Mouse (Mus musculus): ENCODE data around the gene Banf2.

Gene Banf2

DNA sequence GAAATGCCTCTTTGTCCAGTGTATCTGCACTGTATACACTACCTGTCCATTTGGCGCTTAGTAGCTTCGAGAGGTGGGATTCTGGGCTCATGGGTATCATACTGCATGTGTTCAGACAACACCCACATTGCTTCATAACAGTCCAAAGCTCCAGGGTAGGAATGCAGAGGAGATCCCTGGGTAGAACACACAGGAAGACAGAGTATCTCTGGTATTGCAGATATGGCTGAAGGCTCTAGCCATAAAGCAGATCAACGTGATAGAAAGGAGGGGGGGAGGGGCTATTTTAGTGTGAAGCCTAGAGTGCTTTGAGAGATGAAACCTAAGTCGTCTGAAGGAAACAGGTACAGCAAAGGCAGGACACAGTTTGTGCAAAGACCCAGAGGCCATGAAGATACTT, 6.4 kb upstream of the Banf2 start:
- DNase-seq = no peak

DNA sequence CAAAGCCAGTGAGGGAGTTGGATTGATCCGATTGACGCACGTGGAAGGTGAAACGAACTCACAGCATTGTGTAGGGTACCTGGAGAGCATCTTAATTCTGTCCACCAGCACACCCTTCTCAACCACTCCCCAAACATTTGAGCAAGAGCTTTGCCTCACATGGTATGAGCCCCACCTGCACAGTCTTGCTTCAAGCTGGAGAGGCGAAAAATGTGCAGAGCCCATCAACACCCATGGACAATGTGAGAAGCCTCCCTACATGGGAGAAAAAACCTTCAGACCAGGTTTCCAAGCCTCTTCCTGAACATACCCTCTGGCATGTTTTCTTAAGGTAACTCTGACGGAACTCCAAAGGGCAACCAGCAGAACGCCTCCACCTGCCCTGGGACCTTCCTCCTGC, 2.1 kb upstream of the Banf2 start:
- DNase-seq = no peak

DNA sequence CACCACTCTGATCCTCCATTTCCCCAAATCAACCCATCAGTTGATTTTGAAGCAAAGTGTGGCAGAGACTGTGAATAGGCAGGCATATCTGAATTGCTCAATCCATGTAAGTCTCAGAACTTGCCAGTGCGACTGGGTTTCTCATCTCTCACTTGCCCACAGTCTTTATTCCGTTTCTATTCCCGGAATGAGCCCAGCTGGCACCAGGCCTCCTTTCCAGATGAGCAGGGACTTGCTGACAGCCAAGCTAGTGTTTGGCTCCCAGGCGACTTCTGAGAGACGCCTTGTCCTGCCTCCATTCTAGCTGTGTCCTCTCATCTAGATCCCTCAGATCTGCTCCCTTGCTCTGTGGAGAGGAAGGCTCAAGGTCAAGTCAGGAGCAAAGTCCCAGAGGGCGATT, 11.9 kb downstream of the Banf2 start:
- peak; percentile 23 for DNase-seq

DNA sequence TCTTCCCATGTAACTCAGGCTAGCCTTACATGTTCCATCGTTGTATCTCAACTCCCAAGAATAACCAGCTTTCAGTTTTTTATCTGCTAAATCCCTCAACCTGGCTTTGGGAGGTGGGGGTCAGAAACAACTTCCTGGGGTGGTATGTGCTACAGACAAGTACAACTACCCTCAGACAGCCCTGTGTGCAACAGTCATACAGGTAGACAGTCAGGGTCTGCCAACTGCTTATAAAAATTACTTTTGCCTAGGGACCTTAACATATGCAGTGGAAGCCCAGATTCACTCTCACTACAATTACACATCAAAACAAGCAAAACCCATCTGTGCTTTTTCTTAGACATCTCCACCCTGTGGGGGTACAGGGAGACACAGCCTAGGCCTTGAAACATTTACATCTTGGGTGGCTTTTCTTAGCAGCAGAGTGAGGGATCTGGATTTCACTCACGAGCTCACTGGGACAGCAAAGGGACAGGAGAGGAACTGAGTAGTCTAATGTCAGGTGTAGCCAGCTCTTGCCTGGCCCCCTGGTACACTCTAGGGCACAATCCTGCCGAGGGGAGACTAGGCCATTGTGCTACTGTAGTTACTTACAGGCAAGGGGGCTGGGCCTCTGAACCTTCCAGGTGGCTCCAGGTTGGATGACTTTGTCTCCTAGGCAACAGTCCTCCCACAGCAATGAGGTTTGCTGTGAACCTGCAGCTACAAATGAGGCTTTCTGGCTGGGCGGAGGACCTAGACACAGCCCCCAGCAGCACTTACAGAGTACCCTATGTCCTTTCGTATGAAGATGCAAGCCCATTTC, 13.1 kb downstream of the Banf2 start:
- DNase-seq = no peak

DNA sequence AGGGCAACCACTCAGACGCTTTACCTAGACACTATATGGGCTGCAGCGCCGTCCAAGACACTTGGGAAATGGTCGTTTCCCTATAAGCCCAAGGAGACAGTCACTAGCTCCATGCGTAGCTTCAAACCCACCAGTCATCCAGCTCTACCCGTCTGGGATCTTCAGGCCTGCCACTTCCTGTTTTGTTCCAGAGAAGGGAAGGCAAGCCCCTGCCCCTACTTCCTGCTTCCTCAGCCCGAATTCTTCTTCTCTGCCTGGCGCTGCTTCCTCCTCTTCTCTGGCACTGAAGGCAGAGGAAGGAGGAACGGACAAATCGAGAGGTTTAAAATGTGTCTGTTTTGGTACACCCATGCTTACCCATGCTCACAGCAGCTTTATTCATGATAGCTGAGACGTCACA, 14.1 kb downstream of the Banf2 start:
- DNase-seq = no peak

DNA sequence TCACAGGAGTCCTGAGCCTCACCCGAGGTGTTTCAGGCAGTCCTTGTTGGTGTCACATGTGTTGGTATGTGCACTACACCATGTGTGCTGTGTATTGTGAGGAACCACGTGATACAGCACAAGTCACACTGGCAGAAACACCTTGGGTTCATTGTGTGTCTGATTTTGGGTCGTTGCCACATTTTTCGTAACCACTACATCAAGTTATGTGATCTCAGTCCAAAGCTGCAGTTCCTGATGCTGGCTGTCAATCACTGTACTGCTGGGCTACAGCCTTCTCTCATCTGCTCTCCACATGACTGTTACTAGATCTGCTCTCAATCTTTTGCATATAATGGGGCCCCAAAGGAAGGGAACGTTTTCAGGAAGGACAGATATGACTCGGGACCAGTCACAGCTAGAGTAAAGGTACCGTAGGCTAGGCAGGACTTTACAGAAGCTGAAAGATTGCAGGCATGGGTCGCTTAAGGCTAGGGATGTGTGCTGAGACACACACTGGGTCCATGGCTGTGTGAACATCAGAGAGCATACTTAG, 17.4 kb downstream of the Banf2 start:
- no peak for DNase-seq

DNA sequence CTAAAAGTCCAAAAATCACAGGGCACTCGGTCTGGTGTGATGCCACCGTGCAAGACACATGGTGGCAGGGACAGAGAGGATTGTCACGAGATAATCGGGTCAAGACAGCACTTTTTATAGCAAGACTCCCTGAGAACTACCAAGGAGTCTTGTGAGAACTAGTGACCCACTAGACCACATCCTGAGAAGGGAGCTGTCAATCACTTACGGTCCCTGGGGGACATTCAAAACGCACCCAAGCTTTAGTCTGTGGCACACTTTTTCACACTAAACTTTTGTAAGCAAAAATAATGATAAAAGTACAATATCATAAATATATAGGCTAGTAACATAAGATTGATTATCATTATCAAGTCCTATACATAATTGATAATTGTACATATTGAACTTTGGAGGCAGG, 18.0 kb downstream of the Banf2 start:
- DNase-seq = no peak

DNA sequence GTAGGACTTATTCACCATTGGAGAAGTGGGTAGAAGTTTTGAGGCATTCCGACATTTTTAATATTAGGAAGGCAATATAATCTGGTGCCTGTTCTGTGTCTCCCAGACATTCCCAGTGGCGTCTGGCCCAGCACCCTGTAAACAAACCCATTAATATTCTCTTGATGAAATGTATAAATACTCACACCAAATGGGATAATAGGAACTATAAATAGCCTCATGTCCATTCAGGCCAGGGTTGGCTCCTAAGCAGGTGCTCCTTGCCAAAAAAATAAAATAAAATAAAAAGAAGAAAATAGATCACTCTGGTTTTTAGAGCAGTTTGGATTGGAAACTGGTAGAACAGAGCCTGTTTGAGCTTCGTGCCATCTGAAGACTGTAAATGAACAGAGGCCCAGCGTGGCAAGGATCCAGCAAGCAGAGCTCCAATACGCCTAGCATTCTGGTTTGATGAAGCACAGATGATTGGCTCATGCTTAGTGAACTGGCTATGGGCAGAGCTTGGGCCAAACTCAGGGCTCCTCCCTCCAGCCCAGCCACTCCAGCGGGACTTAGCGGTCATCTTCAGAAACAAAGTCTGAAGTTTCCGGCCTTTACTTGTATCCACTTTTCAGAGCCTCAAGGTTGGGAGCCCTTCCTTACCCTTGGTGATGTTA, 19.7 kb downstream of the Banf2 start:
- peak; percentile 45 for DNase-seq

DNA sequence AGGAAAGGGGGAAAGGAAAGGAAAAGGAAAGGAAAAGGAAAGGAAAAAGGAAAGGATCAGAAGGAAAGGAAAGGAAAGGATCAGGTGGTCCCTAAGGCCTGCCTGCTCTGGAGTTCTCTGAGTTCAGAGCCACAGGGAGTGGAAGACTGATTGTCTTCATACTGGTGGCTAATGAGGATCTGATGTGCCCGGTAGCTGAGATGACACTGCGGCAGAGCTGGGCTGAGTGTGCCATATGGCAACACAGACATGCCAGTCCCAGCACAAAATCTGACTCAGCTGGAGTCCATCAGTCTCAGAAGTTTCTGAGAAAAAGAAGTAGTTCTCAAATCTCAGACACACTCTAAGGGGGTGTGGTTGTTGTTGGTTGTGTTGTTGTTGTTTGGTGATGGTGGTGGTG, 24.9 kb downstream of the Banf2 start:
- DNase-seq = no peak

DNA sequence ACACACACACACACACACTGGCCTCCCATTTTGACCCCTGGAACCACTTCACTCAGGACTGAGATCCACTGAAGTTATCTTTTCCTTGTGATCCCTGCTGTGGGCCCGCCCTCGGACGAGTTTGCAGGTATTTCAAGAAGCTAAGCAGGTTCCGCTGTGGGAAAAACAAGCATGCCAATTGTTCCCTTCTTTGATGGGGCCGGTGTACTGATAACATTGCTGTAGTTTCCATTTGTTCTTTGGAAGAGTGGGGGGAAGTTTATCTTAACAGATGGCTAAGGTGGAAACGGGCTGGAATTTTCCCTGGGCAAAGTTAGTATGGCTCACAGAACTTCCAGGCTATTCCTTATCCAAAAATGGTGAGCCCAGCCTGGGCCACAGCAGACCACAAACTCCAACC, 28.8 kb downstream of the Banf2 start:
- no peak for DNase-seq

DNA sequence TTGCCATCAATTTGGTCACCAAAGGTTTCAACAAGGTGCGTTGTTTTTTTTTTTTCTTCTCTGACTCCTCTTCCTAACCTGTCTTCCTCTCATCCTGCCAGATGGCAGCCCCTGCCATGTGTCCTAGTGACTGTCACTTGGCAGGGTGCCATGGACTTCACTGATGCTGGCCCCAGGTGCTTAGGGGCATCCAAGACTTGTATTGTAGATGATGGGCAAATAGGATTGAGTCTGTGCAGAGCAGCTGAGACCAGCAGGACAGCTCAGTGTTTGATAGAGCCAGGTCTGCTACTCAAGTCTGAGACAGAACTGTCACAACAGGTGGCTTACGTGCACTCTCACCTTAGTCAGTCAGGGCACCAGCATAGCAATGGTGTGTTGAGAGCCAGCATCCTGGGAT, 32.6 kb downstream of the Banf2 start:
- peak; percentile 42 for DNase-seq

DNA sequence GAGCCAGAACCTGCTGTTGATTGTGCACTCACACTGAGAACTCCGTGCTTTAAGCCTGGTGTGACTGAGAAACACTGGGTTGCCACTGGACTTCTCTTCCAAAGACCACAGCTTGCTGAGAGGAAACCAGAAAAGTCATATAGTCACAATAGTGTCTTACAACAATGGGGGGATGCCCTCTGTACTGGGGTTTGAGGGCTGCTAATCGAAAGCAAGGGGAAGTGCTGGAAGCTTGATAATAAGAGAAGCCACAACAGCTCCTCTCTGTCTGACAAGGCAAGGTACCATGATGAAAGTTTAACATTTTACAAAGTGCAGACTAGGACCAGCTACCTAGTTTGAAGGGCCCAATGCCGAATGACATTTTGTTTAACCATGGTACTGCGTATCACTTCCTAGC, 36.8 kb downstream of the Banf2 start:
- no peak for DNase-seq

DNA sequence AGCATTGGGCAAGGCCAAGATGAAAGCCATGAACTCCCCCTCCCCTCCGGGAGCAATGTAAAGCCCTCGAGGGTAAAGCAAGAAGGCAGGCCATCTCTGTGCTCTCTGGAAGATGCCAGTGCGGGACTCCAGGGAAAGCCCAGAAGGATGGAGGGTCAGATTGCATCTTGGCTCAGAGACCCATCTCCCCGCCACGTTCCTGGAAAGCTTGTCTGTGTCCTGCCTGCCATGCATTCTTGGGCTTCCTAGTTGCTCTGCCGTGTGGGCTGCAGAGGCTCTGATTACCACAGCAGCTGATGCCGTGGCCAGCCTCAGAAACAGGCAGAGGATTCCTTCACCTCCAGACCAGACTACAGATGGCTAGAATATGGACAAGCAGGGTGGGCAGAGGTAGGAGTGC, 37.6 kb downstream of the Banf2 start:
- DNase-seq = no peak

DNA sequence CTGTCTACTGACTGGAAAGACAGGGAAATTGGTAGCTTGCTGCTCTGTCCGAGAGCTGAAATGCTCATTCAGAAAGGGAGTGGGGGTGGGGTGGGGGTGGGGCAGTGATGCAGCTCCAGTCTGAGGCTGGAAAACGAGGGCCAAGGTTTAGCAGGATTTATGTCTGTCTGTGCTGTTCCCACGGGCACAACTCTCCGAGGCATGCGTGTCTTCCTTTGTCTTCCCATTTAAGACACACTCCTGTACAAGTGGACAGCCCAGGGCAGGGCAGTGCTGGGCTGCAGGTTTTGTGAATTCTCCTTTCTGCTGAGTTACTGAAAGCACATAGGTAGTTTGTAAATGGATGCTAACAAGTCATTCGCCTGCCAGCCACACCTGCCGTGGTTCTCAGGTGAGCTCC, 39.8 kb downstream of the Banf2 start:
- DNase-seq = no peak

DNA sequence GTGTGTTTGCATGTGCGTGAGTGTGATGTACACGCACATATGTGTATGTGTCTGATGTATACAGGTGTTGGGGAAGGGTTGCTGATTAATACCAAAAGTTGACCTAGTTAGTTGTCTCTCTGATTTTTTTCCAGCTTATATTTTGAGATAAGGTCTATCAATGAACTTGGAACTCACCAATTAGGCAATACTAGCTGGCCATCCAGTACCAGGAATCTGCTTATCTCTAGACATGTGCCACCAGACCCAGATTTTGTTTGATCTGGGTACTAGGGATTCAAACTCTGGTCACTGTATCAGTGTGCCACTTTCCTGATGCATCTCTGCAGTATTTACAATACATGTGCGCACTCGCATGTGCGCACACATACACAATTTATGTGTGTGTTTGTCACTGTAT, 41.2 kb downstream of the Banf2 start:
- DNase-seq = no peak

DNA sequence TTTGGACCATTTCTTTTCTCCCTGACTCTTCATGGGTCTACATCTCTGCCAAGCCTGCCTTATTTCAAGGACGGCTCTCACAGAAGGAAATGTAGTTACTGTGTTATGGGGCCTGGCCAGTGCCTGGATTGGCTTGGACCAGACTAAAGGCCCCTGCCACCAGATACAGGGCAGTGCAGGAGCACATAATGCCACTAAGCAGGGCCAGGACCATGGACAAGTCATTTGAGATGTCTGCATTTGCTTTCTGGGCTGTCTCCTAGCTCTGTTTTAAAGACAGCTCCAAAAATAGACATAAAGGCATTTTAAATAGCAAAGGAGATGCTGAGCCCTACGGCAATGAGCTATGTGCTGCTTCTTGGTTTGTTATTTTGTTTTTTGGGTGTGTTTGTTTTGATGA, 43.8 kb downstream of the Banf2 start:
- no peak for DNase-seq

DNA sequence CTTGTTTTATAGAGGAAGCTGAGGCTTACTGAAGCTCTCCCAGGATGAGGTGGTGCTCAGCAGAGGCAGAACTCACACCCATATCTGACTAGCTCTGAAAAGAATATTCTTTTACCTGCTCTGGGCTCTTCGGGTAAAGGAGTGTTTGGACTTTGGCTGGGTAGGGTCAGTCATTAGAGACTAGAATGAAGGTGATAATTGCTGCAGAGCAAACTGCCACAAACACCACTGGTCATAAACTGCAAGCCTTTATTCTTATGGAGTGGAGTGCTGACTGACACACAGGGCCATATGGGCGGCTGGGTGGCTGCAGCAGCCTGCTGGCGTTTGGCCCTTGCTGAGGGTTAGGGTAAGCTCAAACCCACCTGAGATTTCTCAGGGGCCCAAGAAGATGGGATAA, 46.0 kb downstream of the Banf2 start:
- DNase-seq = no peak

DNA sequence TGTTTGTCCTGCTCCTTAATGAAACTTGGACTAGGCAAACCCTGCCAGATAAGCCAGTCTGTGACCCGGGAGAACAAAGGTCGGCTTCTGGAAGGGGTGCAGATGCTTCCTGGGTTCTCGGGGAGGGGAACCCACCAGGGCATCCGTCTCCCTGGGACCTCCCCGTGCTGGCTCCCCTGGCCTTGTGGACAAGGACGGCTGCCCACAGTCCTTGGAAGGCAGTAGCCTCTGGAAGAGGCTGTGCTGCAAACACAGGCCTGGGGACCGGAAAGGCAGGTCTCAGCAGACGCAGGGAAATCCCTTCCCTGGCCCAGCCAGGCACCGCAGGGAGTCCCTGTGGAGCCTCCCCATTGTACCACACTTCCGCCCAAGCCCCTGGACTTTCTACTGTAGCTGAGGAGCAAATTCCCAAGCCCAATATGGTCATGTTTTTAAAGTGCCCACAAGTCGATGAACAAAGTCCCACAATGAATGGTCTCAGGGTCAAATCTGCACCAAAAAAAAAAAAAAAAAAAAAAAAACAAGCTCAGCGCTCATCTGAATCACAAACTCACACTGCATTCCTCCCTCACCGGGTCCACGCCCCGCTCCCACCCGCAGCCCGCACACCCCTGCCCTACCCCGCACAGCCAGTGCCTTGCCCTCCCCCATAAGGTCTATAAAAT, 53.5 kb downstream of the Banf2 start:
- DNase-seq = no peak

DNA sequence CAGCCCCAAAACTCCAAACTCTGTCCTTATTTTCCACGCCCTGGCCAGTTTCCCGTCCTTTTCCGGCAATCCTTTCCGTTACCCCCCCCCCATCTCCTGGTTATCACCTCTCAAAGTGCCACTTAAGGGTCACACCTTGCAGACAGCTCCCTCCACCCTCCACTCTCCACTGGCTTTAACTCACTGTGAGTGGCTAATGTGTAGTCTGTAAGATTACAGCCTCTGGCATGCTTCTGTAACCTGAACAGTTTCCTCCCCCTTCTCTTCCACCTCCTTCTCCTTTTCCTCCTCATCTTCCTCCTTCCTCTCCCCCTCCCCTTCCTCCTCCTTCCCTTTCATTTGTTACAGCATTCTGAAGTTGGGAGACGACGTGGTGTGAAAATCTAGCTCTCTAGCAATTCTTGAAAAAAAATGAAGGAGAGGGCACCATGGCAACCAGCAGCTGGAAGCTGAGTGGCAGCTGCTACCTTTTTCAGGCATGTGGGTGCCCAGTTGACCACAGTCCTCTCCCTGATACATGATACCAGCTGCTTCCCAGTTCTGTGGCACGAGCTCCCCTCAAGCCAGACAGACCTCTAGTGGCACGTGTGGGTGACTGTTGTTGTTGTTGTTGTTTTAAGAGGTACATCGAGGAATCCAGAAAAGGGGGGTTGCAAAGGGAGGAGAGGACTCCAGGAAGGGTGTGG, 55.2 kb downstream of the Banf2 start:
- DNase-seq = no peak

DNA sequence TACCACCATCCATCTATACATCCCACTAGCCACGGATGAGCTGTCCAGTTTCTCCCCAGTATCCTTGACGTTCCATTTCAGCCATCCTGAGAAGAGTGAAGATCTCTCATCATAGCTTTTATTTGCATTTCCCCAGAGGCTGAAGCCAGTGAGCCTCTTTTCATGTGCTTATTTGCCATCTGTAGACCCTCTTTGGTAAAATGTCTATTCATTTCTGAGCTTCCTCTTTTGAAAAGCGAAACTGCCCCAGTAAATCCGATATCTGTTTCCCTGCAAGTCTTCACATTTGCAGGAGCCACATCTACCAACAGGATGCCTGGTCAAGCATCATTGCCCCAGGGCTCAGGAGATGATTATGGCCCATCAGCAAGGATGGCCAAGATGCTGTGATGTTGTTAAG, 59.9 kb downstream of the Banf2 start:
- DNase-seq = no peak

DNA sequence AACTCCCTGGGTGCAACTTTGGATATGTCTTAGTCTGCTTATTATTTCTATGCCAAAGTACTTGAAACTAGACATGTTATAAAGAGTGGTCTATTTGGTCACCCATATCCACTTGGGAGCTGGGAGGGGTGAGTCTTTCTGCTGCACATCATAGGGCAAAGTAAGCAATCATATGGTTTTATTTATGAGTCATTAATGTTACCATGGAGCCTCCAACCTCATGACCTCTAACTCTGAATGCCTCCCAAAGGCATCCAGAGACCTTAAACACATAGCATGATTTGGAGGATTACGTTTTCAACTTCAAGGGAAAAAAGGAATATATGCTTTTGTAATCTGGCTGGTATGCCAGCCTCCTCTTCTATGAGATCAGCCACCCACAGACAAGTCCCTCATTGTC, 61.9 kb downstream of the Banf2 start:
- no peak for DNase-seq

DNA sequence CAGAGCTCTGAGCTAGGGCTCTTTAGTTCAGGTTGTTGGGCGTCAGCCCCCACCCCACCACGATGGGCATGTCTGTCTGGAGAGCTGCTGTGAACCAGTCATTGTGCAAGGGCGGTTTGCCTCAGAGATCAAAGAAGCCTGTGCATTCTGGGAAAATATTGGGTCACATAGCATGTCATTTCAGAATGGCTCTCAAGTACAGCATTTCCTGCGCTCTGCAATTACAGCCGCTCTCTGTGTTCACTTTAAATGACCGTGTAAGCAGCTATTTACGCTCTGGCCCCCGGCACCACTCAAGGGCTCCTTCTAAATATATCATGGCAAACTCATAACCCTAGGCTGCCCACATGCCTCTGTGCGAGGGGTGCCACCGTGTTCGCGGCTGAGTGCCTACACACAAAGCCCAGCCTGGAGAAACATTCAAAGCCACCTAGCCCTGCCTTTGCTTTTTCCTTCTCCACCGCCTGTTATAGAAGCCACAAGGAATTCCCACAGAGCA, 68.7 kb downstream of the Banf2 start:
- DNase-seq = no peak

DNA sequence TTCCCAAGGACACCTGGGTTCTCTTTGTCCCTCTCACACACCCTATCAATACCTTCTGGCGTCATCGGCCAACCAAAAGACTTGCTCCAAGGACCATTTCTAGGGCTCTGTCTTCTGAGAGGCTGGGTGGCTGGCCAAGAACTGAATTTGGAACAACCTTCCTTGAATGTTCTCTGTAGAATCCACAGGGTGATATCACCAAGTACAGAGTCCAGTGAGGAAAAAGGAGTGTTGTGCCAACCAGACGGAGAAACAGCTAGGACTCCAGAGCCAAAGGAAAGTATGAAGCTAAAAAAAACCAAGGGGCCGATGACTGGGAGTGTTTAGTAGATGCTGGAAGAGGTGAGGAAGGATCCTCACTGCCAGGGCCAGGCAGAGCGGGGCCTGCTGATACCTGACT, 74.5 kb downstream of the Banf2 start:
- DNase-seq = no peak

All from cerebellum, adult 11-12 months (tissue).